Mouse (Mus musculus): ENCODE measurements around the gene Rsbn1l.

DNA sequence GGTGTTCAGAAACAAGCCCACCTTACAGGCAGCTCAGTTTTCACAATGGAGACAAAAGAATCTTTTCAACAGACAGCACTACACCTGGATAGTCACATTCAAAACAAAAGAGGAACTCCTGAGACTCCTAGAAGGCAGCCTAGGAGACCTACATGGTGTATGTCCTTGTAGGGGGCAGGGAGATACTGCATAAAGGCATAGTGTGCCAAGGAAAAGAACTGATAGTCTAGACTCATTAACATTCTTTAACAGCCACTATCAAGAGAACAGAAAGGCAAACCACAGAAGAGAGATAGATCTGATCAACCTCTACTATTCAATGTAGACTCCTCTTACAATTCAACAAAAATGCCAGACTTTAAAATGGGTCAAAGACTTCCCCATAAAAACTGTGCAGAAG, 25.8 kb downstream of the Rsbn1l start:
- TF ChIP-seq CTCF (IDR thresholded peaks at IDR 0.05; ENCODE audit: low read depth, low read length) (no peak), POLR2A (IDR thresholded peaks at IDR 0.05; ENCODE audit: extremely low read depth, insufficient read depth, low read length) (no peak)

Data from liver, adult 2 months (tissue).